Mouse (Mus musculus): ENCODE measurements around the gene Aox4. TPM values are rescaled to one million over a fixed set of nuclear protein-coding genes. Genes with fewer than 3 reads are reported as not detected.

Gene Aox4
- total RNA-seq, 2 experiments from 2014 or later = 0.53 TPM; not detected in 1

- no peak for ATAC-seq (replicated peaks; ENCODE audit: low FRiP score, poor library complexity, severe bottlenecking)
Measured at GRCm38 (mm10) chr1:58238961-58239360, 28.8 kb downstream of the Aox4 start.

- no peak for ATAC-seq (replicated peaks; ENCODE audit: low FRiP score, poor library complexity, severe bottlenecking)
Measured at GRCm38 (mm10) chr1:58240347-58240746, 30.1 kb downstream of the Aox4 start.

- no peak for ATAC-seq (replicated peaks; ENCODE audit: low FRiP score, poor library complexity, severe bottlenecking)
Measured at GRCm38 (mm10) chr1:58244487-58244886, 34.3 kb downstream of the Aox4 start.

GRCm38 (mm10) chr1:58248518-58248917 lies 38.3 kb downstream of the Aox4 start:
- ATAC-seq (replicated peaks; ENCODE audit: low FRiP score, poor library complexity, severe bottlenecking) = no peak

- no peak for ATAC-seq (replicated peaks; ENCODE audit: low FRiP score, poor library complexity, severe bottlenecking)
Measured at GRCm38 (mm10) chr1:58253466-58253865, 43.3 kb downstream of the Aox4 start.

- no peak for ATAC-seq (replicated peaks; ENCODE audit: low FRiP score, poor library complexity, severe bottlenecking)
Measured at GRCm38 (mm10) chr1:58257195-58257991, 47.2 kb downstream of the Aox4 start.

GRCm38 (mm10) chr1:58260311-58260710 lies 50.1 kb downstream of the Aox4 start:
- no peak for ATAC-seq (replicated peaks; ENCODE audit: low FRiP score, poor library complexity, severe bottlenecking)

GRCm38 (mm10) chr1:58268231-58268630 lies 58.0 kb downstream of the Aox4 start:
- no peak for ATAC-seq (replicated peaks; ENCODE audit: low FRiP score, poor library complexity, severe bottlenecking)

GRCm38 (mm10) chr1:58270807-58271569 lies 60.8 kb downstream of the Aox4 start:
- no peak for ATAC-seq (replicated peaks; ENCODE audit: low FRiP score, poor library complexity, severe bottlenecking)

GRCm38 (mm10) chr1:58275879-58276278 lies 65.7 kb downstream of the Aox4 start:
- ATAC-seq (replicated peaks; ENCODE audit: low FRiP score, poor library complexity, severe bottlenecking) = no peak

GRCm38 (mm10) chr1:58278026-58278425 lies 67.8 kb downstream of the Aox4 start, which contains the start of gene Aox2:
Gene Aox2 (plus strand): TSS chr1:58278326.
- ATAC-seq (replicated peaks; ENCODE audit: low FRiP score, poor library complexity, severe bottlenecking) = no peak

GRCm38 (mm10) chr1:58278513-58278912 lies 68.3 kb downstream of the Aox4 start:
- ATAC-seq (replicated peaks; ENCODE audit: low FRiP score, poor library complexity, severe bottlenecking) = no peak

GRCm38 (mm10) chr1:58280381-58280780 lies 70.2 kb downstream of the Aox4 start:
- no peak for ATAC-seq (replicated peaks; ENCODE audit: low FRiP score, poor library complexity, severe bottlenecking)

GRCm38 (mm10) chr1:58280939-58281624 lies 70.9 kb downstream of the Aox4 start:
- no peak for ATAC-seq (replicated peaks; ENCODE audit: low FRiP score, poor library complexity, severe bottlenecking)

- ATAC-seq (replicated peaks; ENCODE audit: low FRiP score, poor library complexity, severe bottlenecking) = no peak
Measured at GRCm38 (mm10) chr1:58281625-58281988, 71.4 kb downstream of the Aox4 start.

GRCm38 (mm10) chr1:58284505-58284904 lies 74.3 kb downstream of the Aox4 start:
- no peak for ATAC-seq (replicated peaks; ENCODE audit: low FRiP score, poor library complexity, severe bottlenecking)

GRCm38 (mm10) chr1:58288091-58288490 lies 77.9 kb downstream of the Aox4 start:
- ATAC-seq (replicated peaks; ENCODE audit: low FRiP score, poor library complexity, severe bottlenecking) = no peak

GRCm38 (mm10) chr1:58289863-58290469 lies 79.8 kb downstream of the Aox4 start:
- ATAC-seq (replicated peaks; ENCODE audit: low FRiP score, poor library complexity, severe bottlenecking) = no peak

- no peak for ATAC-seq (replicated peaks; ENCODE audit: low FRiP score, poor library complexity, severe bottlenecking)
Measured at GRCm38 (mm10) chr1:58291394-58292300, 81.5 kb downstream of the Aox4 start.
